Mouse (Mus musculus) olfactory bulb, adult 2 months (tissue): Measurements from ENCODE around the gene Thsd4. TPM values are rescaled to one million over a fixed set of nuclear protein-coding genes. Genes with fewer than 3 reads are reported as not detected.

Experiments
- H3K27ac ChIP-seq: fragments of 200-500 bp; 2 replicates; pipeline ENCODE4 v1.5.1; 2012; ENCODE audit warnings: low read depth, low read length; ENCODE audit not compliant: insufficient read depth
- H3K4me1 ChIP-seq: fragments of 200-500 bp; 2 replicates; pipeline ENCODE4 v1.6.1; 2012; ENCODE audit warnings: low read length; ENCODE audit not compliant: control insufficient read depth, insufficient read depth
- H3K4me3 ChIP-seq: fragments of 200-500 bp; 2 replicates; pipeline ENCODE4 v1.5.1; 2012; ENCODE audit warnings: mild to moderate bottlenecking, low read depth, low read length, moderate library complexity; ENCODE audit not compliant: insufficient read depth
- CTCF ChIP-seq: fragments of 200-500 bp; IDR thresholded peaks from 2 replicates; pipeline ENCODE4 v1.5.1; 2012; ENCODE audit warnings: low read depth, mild to moderate bottlenecking, low read length, moderate library complexity; ENCODE audit not compliant: insufficient read depth
- POLR2A ChIP-seq: fragments of 200-500 bp; IDR thresholded peaks from 2 replicates; pipeline ENCODE4 v1.6.1; 2012; ENCODE audit warnings: mild to moderate bottlenecking, low read depth, low read length, moderate library complexity; ENCODE audit not compliant: insufficient read depth
- WGBS: fragments of 180-500 bp; shearing (Covaris S2); methylation state at CpG from one replicate; pipeline ENCODE4 v1.1.7; 2018; 5-methylcytosine and 5-hydroxymethylcytosine counted together
- polyA plus RNA-seq: library from polyadenylated mRNA; stranded (reverse); fragments of >200 nt; gene quantifications from 2 replicates; pipeline ENCODE4 v1.2.4, GENCODE M21; 2012; ENCODE audit warnings: low replicate concordance; ENCODE audit not compliant: missing spikeins, insufficient read depth, insufficient read length

The Thsd4 gene
- polyA plus RNA-seq, 1 experiment, result not detected

- peak overlapping the region; percentile 36; the same call in 1 of the 2 replicates for H3K27ac ChIP-seq
- no peak overlapping the region for H3K4me3 ChIP-seq
- H3K4me1 ChIP-seq, result peaks cover 15% of the 10 kb centered on the region; the same call in 1 of the 2 replicates
- TF ChIP-seq CTCF, result no peak
- TF ChIP-seq POLR2A, result no peak
- WGBS, result 84% methylated on average over 6 of the region's 6 CpGs
These were observed 495.9 kb downstream of the Thsd4 start for GRCm38 (mm10) chr9:60025919-60026318.

GRCm38 (mm10) chr9:60024971-60025370 is 496.9 kb downstream of the Thsd4 start:
- H3K4me1 ChIP-seq, result peaks cover 15% of the 10 kb centered on the region; the same call in 1 of the 2 replicates
- peak overlapping the region; percentile 25; the same call in 1 of the 2 replicates for H3K27ac ChIP-seq
- 43% methylated on average over 5 of the region's 5 CpGs for WGBS
- no peak overlapping the region for H3K4me3 ChIP-seq
- TF ChIP-seq CTCF (no peak), POLR2A (no peak)

DNA sequence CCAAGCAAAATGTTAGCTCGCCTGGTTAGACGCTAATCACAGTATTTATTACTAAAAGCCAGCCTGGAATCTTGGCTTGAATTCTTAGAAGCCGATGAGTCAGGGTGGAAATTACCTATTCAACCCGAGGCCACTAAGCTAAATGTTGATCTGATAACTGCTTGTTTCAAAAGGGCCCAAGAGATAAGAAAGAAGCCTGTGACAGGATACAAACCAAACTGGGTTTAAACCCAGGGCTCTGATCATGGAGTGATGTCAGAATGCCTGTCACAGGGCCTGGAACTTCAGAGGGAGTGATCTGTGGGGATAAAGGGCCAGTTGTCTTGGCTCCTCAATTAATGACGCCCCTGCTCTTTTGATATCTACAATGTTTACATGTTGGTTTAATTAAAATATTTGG is 497.3 kb downstream of the Thsd4 start:
- peaks cover 15% of the 10 kb centered on the region; the same call in 1 of the 2 replicates for H3K4me1 ChIP-seq
- no peak overlapping the region for H3K4me3 ChIP-seq
- peak overlapping the region; percentile 25; the same call in 1 of the 2 replicates for H3K27ac ChIP-seq
- 18% methylated on average over 5 of the region's 5 CpGs for WGBS
- TF ChIP-seq POLR2A, result no peak
- TF ChIP-seq CTCF, result no peak

- peaks cover 12% of the 10 kb centered on the region; the same call in 1 of the 2 replicates for H3K4me1 ChIP-seq
- no peak overlapping the region for H3K4me3 ChIP-seq
- 86% methylated on average over 3 of the region's 3 CpGs for WGBS
- TF ChIP-seq POLR2A (no peak), CTCF (no peak)
- no peak overlapping the region for H3K27ac ChIP-seq
These were observed 499.5 kb downstream of the Thsd4 start for GRCm38 (mm10) chr9:60022331-60022730.

DNA sequence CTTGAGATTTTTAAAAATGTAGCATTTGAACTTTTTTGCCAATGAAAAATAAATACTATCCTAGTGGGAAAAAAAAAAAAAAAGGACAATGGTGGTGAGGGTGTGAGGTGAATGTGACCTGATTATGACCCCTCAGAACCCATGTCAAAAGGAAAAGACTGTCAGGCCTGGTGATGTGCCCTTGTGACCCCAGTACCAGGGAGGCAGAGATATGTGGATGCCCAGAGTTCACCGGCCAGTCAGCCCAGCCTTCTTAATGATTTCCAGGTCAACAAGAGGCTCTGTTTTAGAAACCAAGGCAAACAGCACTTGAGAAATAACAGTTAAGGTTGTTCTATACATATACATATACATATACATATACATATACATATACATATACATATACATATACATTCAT is 501.4 kb downstream of the Thsd4 start:
- no peak overlapping the region for H3K27ac ChIP-seq
- WGBS, result 100% methylated on average over 1 of the region's 1 CpGs
- peaks cover 12% of the 10 kb centered on the region; the same call in 1 of the 2 replicates for H3K4me1 ChIP-seq
- H3K4me3 ChIP-seq, result no peak overlapping the region
- TF ChIP-seq POLR2A (no peak), CTCF (no peak)

GRCm38 (mm10) chr9:60010285-60010684 is 511.6 kb downstream of the Thsd4 start:
- TF ChIP-seq POLR2A (no peak), CTCF (no peak)
- no peak overlapping the region for H3K27ac ChIP-seq
- H3K4me3 ChIP-seq, result no peak overlapping the region
- H3K4me1 ChIP-seq, result 0 out of 2 replicates have a peak, but pooled peaks cover 3% of the 10 kb centered on the region
- WGBS, result 56% methylated on average over 1 of the region's 1 CpGs

DNA sequence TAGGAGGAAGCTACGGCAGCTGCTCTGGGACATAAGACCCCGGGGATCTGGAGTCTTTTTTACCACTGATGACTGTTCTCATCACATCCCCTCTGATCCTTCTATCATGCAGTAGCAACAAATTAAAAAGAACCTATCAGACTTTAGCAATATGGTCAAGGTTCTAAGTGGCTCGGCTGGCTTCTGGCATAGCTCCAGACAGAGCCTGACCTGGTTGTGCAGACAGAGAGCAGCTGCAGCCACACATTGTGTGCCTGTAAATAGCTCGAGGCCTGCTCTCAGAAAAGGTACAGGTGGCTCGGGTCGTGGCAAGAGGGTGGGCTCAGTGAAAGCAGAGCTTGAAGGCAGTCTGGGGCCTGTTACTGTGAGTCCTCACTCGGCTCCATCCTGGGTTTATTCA is 512.9 kb downstream of the Thsd4 start:
- WGBS, result 60% methylated on average over 7 of the region's 7 CpGs
- TF ChIP-seq POLR2A, result no peak
- TF ChIP-seq CTCF, result no peak
- Histone ChIP-seq H3K4me3 (no peak overlapping the region), H3K27ac (no peak overlapping the region), H3K4me1 (0 out of 2 replicates have a peak, but pooled peaks cover 3% of the 10 kb centered on the region)

GRCm38 (mm10) chr9:60002323-60002722 is 519.5 kb downstream of the Thsd4 start:
- peaks cover 3% of the 10 kb centered on the region; the same call in 1 of the 2 replicates for H3K4me1 ChIP-seq
- WGBS, result 47% methylated on average over 8 of the region's 8 CpGs

GRCm38 (mm10) chr9:60001444-60001843 is 520.4 kb downstream of the Thsd4 start:
- TF ChIP-seq POLR2A, result no peak
- no peak for TF ChIP-seq CTCF
- no peak overlapping the region for H3K4me3 ChIP-seq
- H3K27ac ChIP-seq, result no peak overlapping the region
- H3K4me1 ChIP-seq, result peaks cover 3% of the 10 kb centered on the region; the same call in 1 of the 2 replicates
- 63% methylated on average over 3 of the region's 3 CpGs for WGBS

More at GRCm38 (mm10) chr9:60002323-60002722, 519.5 kb downstream of the Thsd4 start:
- no peak overlapping the region for H3K4me3 ChIP-seq
- no peak overlapping the region for H3K27ac ChIP-seq
- no peak for TF ChIP-seq POLR2A
- TF ChIP-seq CTCF, result no peak
